Mouse (Mus musculus): Measurements from ENCODE around the gene Vkorc1l1. TPM values are rescaled to one million over a fixed set of nuclear protein-coding genes. Genes with fewer than 3 reads are reported as not detected.

Gene Vkorc1l1
- polyA plus RNA-seq, 1 experiment from 2014 or later: 39.2 TPM

GRCm38 (mm10) chr5:130010961-130011360, 69.2 kb downstream of the Vkorc1l1 start:
- Histone ChIP-seq H3K9me3 (peaks cover 17% of the 10 kb centered on the region; the same call in 1 of the 2 replicates), H3K4me3 (no peak overlapping the region), H3K9ac (no peak overlapping the region), H3K36me3 (peaks cover 24% of the 10 kb centered on the region), H3K4me1 (no peaks in the 10 kb centered on the region), H3K27me3 (replicated peaks) (no peaks in the 10 kb centered on the region), H3K4me2 (replicated peaks) (no peak overlapping the region), H3K27ac (no peak overlapping the region)
- 92% methylated on average over 5 of the region's 5 CpGs for WGBS
- ATAC-seq (ENCODE audit: low FRiP score, low read depth): no peak

GRCm38 (mm10) chr5:130015104-130015503, 73.3 kb downstream of the Vkorc1l1 start:
- Histone ChIP-seq H3K4me1 (no peaks in the 10 kb centered on the region), H3K4me3 (no peak overlapping the region), H3K27me3 (replicated peaks) (no peaks in the 10 kb centered on the region), H3K4me2 (replicated peaks) (no peak overlapping the region), H3K36me3 (peaks cover 32% of the 10 kb centered on the region), H3K9me3 (peaks cover 16% of the 10 kb centered on the region; the same call in 1 of the 2 replicates), H3K27ac (no peak overlapping the region), H3K9ac (no peak overlapping the region)
- no peak for ATAC-seq (ENCODE audit: low FRiP score, low read depth)
- 100% methylated on average over 3 of the region's 3 CpGs for WGBS

DNA sequence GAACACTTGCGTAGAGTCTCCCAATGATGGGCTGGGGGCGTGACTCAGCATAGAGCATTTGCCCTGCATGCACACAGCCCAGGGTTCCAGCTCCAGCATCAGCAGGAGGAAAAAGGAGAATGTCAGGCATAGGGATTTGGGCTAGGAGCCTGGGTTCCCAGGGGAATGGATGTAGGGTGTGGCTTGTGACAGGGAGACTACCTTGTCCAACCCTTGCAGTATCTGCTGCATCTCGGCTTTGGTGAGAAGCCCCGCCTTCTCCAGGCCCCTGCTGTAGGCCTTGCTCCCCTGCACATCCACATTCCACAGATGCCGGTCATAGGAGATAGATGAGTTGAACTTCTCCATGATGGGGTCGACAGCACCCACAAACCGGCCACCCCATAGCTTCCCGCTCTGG, 77.7 kb downstream of the Vkorc1l1 start:
- Histone ChIP-seq H3K4me2 (replicated peaks) (no peak overlapping the region), H3K9ac (no peak overlapping the region), H3K4me1 (peaks cover 2% of the 10 kb centered on the region; the same call in 1 of the 2 replicates), H3K9me3 (no peaks in the 10 kb centered on the region), H3K27ac (no peak overlapping the region), H3K4me3 (no peak overlapping the region), H3K27me3 (replicated peaks) (no peaks in the 10 kb centered on the region), H3K36me3 (peaks cover 18% of the 10 kb centered on the region; the same call in 1 of the 2 replicates)
- ATAC-seq (ENCODE audit: low FRiP score, low read depth): no peak
- WGBS: 80% methylated on average over 8 of the region's 8 CpGs

- Histone ChIP-seq H3K27me3 (replicated peaks) (no peaks in the 10 kb centered on the region; the same call in 1 of the 2 replicates), H3K36me3 (0 out of 2 replicates have a peak, but pooled peaks cover 2% of the 10 kb centered on the region), H3K4me1 (peaks cover 4% of the 10 kb centered on the region; the same call in 1 of the 2 replicates), H3K9me3 (no peaks in the 10 kb centered on the region), H3K27ac (no peak overlapping the region), H3K4me2 (replicated peaks) (no peak overlapping the region), H3K4me3 (no peak overlapping the region), H3K9ac (no peak overlapping the region)
- 76% methylated on average over 5 of the region's 5 CpGs for WGBS
- ATAC-seq (ENCODE audit: low FRiP score, low read depth): no peak
These were observed 79.7 kb downstream of the Vkorc1l1 start for GRCm38 (mm10) chr5:130021361-130021966.

GRCm38 (mm10) chr5:130022366-130022765, 80.6 kb downstream of the Vkorc1l1 start:
- Histone ChIP-seq H3K4me3 (no peak overlapping the region), H3K4me2 (replicated peaks) (no peak overlapping the region), H3K9me3 (no peaks in the 10 kb centered on the region), H3K9ac (no peak overlapping the region), H3K27ac (no peak overlapping the region), H3K4me1 (peaks cover 4% of the 10 kb centered on the region; the same call in 1 of the 2 replicates), H3K36me3 (no peaks in the 10 kb centered on the region), H3K27me3 (replicated peaks) (peaks cover 5% of the 10 kb centered on the region; the same call in 1 of the 2 replicates)
- no peak for ATAC-seq (ENCODE audit: low FRiP score, low read depth)
- WGBS: 85% methylated on average over 7 of the region's 7 CpGs

DNA sequence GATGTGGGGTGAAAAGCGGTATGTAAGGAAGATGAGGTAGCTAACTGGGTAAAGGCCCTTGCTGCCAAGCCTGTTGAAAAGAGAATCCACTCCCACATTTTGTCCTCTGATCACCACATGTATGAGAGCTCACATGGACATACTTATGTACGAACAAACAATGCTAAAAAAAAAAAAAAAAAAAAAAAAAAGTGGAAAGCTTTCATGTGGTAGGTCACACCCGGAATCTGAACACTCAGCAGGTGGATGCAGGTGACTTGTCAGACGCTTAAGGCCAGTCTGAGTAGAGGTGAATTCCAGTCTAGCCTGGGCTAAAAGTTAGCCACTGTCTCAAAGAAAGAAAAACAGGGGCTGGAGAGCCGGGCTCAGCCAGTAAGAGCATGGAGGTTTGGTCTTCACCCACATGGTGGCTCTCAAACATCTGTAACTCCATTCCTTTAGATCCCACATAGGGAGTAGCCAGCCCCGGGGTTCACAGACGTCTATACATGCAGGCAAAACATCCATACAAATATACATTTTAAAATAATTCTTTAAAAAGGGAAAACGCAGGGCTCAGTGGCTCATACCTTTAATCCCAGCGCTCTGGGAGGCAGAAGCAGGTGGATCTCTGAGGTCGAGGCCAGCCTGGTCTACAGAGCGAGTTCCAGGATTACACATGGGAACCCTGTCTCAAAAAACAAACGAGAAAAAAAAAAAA, 81.4 kb downstream of the Vkorc1l1 start:
- Histone ChIP-seq H3K9ac (0 out of 2 replicates have a peak overlapping the region, but pooled peaks have one; percentile 62), H3K9me3 (no peaks in the 10 kb centered on the region), H3K27me3 (replicated peaks) (peaks cover 5% of the 10 kb centered on the region; the same call in 1 of the 2 replicates), H3K27ac (no peak overlapping the region), H3K36me3 (no peaks in the 10 kb centered on the region), H3K4me1 (peaks cover 4% of the 10 kb centered on the region; the same call in 1 of the 2 replicates), H3K4me3 (no peak overlapping the region), H3K4me2 (replicated peaks) (peak overlapping the region; percentile 88)
- WGBS: 45% methylated on average over 12 of the region's 12 CpGs
- no peak for ATAC-seq (ENCODE audit: low FRiP score, low read depth)

- peak overlapping the region; percentile 88 for H3K4me2 ChIP-seq (replicated peaks)
- ATAC-seq (ENCODE audit: low FRiP score, low read depth): peak; percentile 93
- H3K4me3 ChIP-seq: peak overlapping the region; percentile 51
- H3K4me1 ChIP-seq: peaks cover 4% of the 10 kb centered on the region; the same call in 1 of the 2 replicates
- H3K9ac ChIP-seq: peak overlapping the region; percentile 62
- H3K9me3 ChIP-seq: no peaks in the 10 kb centered on the region
- H3K27me3 ChIP-seq (replicated peaks): peaks cover 5% of the 10 kb centered on the region; the same call in 1 of the 2 replicates
- no peaks in the 10 kb centered on the region for H3K36me3 ChIP-seq
- H3K27ac ChIP-seq: no peak overlapping the region
- WGBS: under 1% methylated on average over 32 of the region's 32 CpGs
These were observed 82.2 kb downstream of the Vkorc1l1 start for GRCm38 (mm10) chr5:130023767-130024539.

GRCm38 (mm10) chr5:130027134-130027533, 85.4 kb downstream of the Vkorc1l1 start:
- Histone ChIP-seq H3K4me2 (replicated peaks) (no peak overlapping the region), H3K4me1 (peaks cover 4% of the 10 kb centered on the region; the same call in 1 of the 2 replicates), H3K9ac (no peak overlapping the region), H3K27ac (no peak overlapping the region), H3K9me3 (no peaks in the 10 kb centered on the region), H3K4me3 (no peak overlapping the region), H3K27me3 (replicated peaks) (peaks cover 5% of the 10 kb centered on the region; the same call in 1 of the 2 replicates), H3K36me3 (no peaks in the 10 kb centered on the region)
- ATAC-seq (ENCODE audit: low FRiP score, low read depth): no peak
- 77% methylated on average over 5 of the region's 5 CpGs for WGBS

DNA sequence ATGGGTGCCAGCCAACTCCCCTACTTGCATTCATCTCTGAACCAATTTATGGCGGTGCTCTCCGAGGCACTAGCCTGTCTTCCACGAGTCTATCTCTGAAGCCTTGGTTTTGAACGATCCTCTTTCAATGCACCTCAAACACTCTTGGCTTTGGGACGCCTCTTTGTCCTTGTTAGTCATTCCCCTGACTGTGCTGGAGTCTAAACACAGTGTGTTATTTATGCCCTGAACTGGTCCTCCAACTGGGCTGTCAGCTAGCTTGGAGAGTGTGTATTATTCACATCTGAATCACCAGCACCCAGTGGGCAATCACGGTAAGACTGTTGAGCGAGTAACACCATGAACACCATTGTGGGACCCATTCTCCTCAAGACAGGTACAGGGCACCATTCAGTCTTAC, 85.9 kb downstream of the Vkorc1l1 start:
- no peak for ATAC-seq (ENCODE audit: low FRiP score, low read depth)
- Histone ChIP-seq H3K9ac (no peak overlapping the region), H3K27ac (no peak overlapping the region), H3K4me2 (replicated peaks) (no peak overlapping the region), H3K4me1 (peaks cover 4% of the 10 kb centered on the region; the same call in 1 of the 2 replicates), H3K9me3 (no peaks in the 10 kb centered on the region), H3K27me3 (replicated peaks) (peaks cover 5% of the 10 kb centered on the region; the same call in 1 of the 2 replicates), H3K36me3 (no peaks in the 10 kb centered on the region), H3K4me3 (no peak overlapping the region)
- 87% methylated on average over 7 of the region's 7 CpGs for WGBS

- H3K27me3 ChIP-seq (replicated peaks): peaks cover 5% of the 10 kb centered on the region; the same call in 1 of the 2 replicates
- H3K27ac ChIP-seq: peak within 1 kb of the TSS; percentile 85
- ATAC-seq (ENCODE audit: low FRiP score, low read depth): peak; percentile 85; the same call in 1 of the 2 replicates
- 2% methylated on average over 51 of the region's 51 CpGs for WGBS
- peaks cover 3% of the 10 kb centered on the region; the same call in 1 of the 2 replicates for H3K4me1 ChIP-seq
- H3K36me3 ChIP-seq: no peaks in the 10 kb centered on the region
- H3K4me2 ChIP-seq (replicated peaks): peak within 1 kb of the TSS; percentile 78
- peak within 1 kb of the TSS; percentile 80 for H3K9ac ChIP-seq
- no peaks in the 10 kb centered on the region for H3K9me3 ChIP-seq
- H3K4me3 ChIP-seq: peak within 1 kb of the TSS; percentile 57
These were observed 87.5 kb downstream of the Vkorc1l1 start, which contains the start of the genes Asl and Crcp for GRCm38 (mm10) chr5:130029142-130029897. Gene Asl (minus strand): TSS chr5:130029247. Gene Crcp (plus strand): TSS chr5:130029290.

All from neural tube, embryonic 12.5 days (tissue).